Mouse (Mus musculus) MEL (cell line): ENCODE measurements around the gene Tmtc2. TPM values are rescaled to one million over a fixed set of nuclear protein-coding genes. Genes with fewer than 3 reads are reported as not detected.

ENCODE experiments used
- DNase-seq: peaks from one replicate; pipeline ENCODE4 v3.0.0; 2011; ENCODE audit warnings: low read depth, low spot score
- H3K27ac ChIP-seq: 2 replicates; pipeline ENCODE4 v1.5.1; 2012; ENCODE audit warnings: low read depth, mild to moderate bottlenecking, control low read depth, low read length, moderate library complexity; ENCODE audit not compliant: control insufficient read depth
- H3K27me3 ChIP-seq, 2 experiments: fragments of 150-350 bp in 1 of 2; sonication (generic) in 1 of 2; 2 replicates each; pipeline ENCODE4 v1.6.1; 2012; ENCODE audit warnings: low read length in 2 of 2, mild to moderate bottlenecking in 2 of 2, improper control_type of control experiment in 1 of 2, moderate library complexity in 1 of 2; ENCODE audit not compliant: insufficient read depth in 2 of 2, control insufficient read depth in 1 of 2
- H3K36me3 ChIP-seq, 2 experiments: 2 replicates each; pipeline ENCODE4 v1.6.1; 2012 to 2014; ENCODE audit warnings: low read length in 2 of 2, improper control_type of control experiment in 1 of 2, inconsistent platforms in 1 of 2, mild to moderate bottlenecking in 1 of 2; ENCODE audit not compliant: insufficient read depth in 2 of 2, control insufficient read depth in 1 of 2
- H3K4me1 ChIP-seq, 2 experiments: fragments of 150-350 bp in 1 of 2; sonication (generic) in 1 of 2; 2 replicates each; pipeline ENCODE4 v1.6.1; 2012; ENCODE audit warnings: low read length in 2 of 2, improper control_type of control experiment in 1 of 2, mild to moderate bottlenecking in 1 of 2; ENCODE audit not compliant: insufficient read depth in 2 of 2, control insufficient read depth in 1 of 2
- H3K4me3 ChIP-seq, 2 experiments: fragments of 150-350 bp in 1 of 2; sonication (generic) in 1 of 2; 2 replicates each; pipeline ENCODE4 v1.5.1; 2012; ENCODE audit warnings: low read depth in 2 of 2, low read length in 2 of 2, mild to moderate bottlenecking in 2 of 2, moderate library complexity in 2 of 2, control low read depth in 1 of 2, improper control_type of control experiment in 1 of 2; ENCODE audit not compliant: control insufficient read depth in 1 of 2, insufficient read depth in 1 of 2
- H3K79me2 ChIP-seq: 2 replicates; pipeline ENCODE4 v1.6.1; 2012; ENCODE audit warnings: mild to moderate bottlenecking, low read length, moderate library complexity; ENCODE audit not compliant: control insufficient read depth, poor library complexity, insufficient read depth
- H3K9ac ChIP-seq: 2 replicates; pipeline ENCODE4 v1.6.1; 2012; ENCODE audit warnings: low read depth, mild to moderate bottlenecking, control low read depth, low read length, moderate library complexity; ENCODE audit not compliant: control insufficient read depth, poor library complexity, severe bottlenecking
- H3K9me3 ChIP-seq: fragments of 150-350 bp; sonication (generic); replicated peaks from 2 replicates; pipeline ENCODE4 v1.6.1; 2012; ENCODE audit warnings: mild to moderate bottlenecking, low read length, improper control_type of control experiment, moderate library complexity; ENCODE audit not compliant: insufficient read depth
- BHLHE40 ChIP-seq: IDR thresholded peaks from 2 replicates; pipeline ENCODE4 v1.6.1; 2012; ENCODE audit warnings: low read depth, mild to moderate bottlenecking, inconsistent platforms, low read length, improper control_type of control experiment, borderline replicate concordance
- CTCF ChIP-seq, 3 experiments: IDR thresholded peaks in 2 of 3; conservative IDR thresholded peaks in 1 of 3; 2 replicates each; pipeline ENCODE4 v1.5.1; 2011 to 2012; ENCODE audit warnings: low read length in 3 of 3, low read depth in 2 of 3, mild to moderate bottlenecking in 2 of 3, improper control_type of control experiment in 1 of 3, inconsistent platforms in 1 of 3, mixed read lengths in 1 of 3, moderate library complexity in 1 of 3; ENCODE audit not compliant: control insufficient read depth in 1 of 3, insufficient read depth in 1 of 3, poor library complexity in 1 of 3, severe bottlenecking in 1 of 3
- EP300 ChIP-seq, 2 experiments: IDR thresholded peaks; 2 replicates each; pipeline ENCODE4 v1.6.1; 2011; ENCODE audit warnings: improper control_type of control experiment in 2 of 2, low read length in 2 of 2, low read depth in 1 of 2, mild to moderate bottlenecking in 1 of 2
- GABPA ChIP-seq: IDR thresholded peaks from 2 replicates; pipeline ENCODE4 v1.6.1; 2012; ENCODE audit warnings: low read depth, mild to moderate bottlenecking, inconsistent platforms, low read length, improper control_type of control experiment, moderate library complexity
- JUND ChIP-seq: IDR thresholded peaks from 2 replicates; pipeline ENCODE4 v1.6.1; 2011; ENCODE audit warnings: low read depth, mild to moderate bottlenecking, improper control_type of control experiment, low read length
- MEF2A ChIP-seq: IDR thresholded peaks from 2 replicates; pipeline ENCODE4 v1.6.1; 2014; ENCODE audit warnings: low read depth, mild to moderate bottlenecking, inconsistent platforms, low read length, improper control_type of control experiment; ENCODE audit not compliant: poor library complexity, insufficient replicate concordance, severe bottlenecking; ENCODE audit errors: extremely low read depth
- MYB ChIP-seq: IDR thresholded peaks from 2 replicates; pipeline ENCODE4 v1.6.1; 2011; ENCODE audit warnings: mild to moderate bottlenecking, low read depth, low read length, improper control_type of control experiment
- NELFE ChIP-seq: IDR thresholded peaks from 2 replicates; pipeline ENCODE4 v1.6.1; 2011; ENCODE audit warnings: low read depth, low read length, improper control_type of control experiment
- POLR2A ChIP-seq, 2 experiments: IDR thresholded peaks; 2 replicates each; pipeline ENCODE4 v1.6.1; 2011 to 2012; ENCODE audit warnings: low read length in 2 of 2, mild to moderate bottlenecking in 2 of 2, control low read depth in 1 of 2, improper control_type of control experiment in 1 of 2, low read depth in 1 of 2, moderate library complexity in 1 of 2; ENCODE audit not compliant: control insufficient read depth in 1 of 2, insufficient read depth in 1 of 2, poor library complexity in 1 of 2
- TBP ChIP-seq: IDR thresholded peaks from 2 replicates; pipeline ENCODE4 v1.8.0; 2011; ENCODE audit warnings: low read depth, low read length, improper control_type of control experiment
- USF2 ChIP-seq, 2 experiments: IDR thresholded peaks; 2 replicates each; pipeline ENCODE4 v1.6.1; 2011 to 2012; ENCODE audit warnings: improper control_type of control experiment in 2 of 2, low read length in 2 of 2, borderline replicate concordance in 1 of 2, inconsistent platforms in 1 of 2, low read depth in 1 of 2, mild to moderate bottlenecking in 1 of 2; ENCODE audit not compliant: insufficient read depth in 1 of 2
- ZC3H11A ChIP-seq: IDR thresholded peaks from 2 replicates; pipeline ENCODE4 v1.6.1; 2012; ENCODE audit warnings: low read depth, mild to moderate bottlenecking, inconsistent platforms, low read length, improper control_type of control experiment
- ZKSCAN1 ChIP-seq: IDR thresholded peaks from 2 replicates; pipeline ENCODE4 v1.6.1; 2012; ENCODE audit warnings: low read depth, mild to moderate bottlenecking, inconsistent platforms, low read length, improper control_type of control experiment, moderate library complexity
- polyA plus RNA-seq, 2 experiments: library from polyadenylated mRNA; stranded (reverse) in 1 of 2; unstranded in 1 of 2; fragments of >175 nt in 1 of 2; fragments of >200 nt in 1 of 2; gene quantifications; 2 replicates each; pipeline versions ENCODE4 v1.2.1 to v1.2.4; 2012; ENCODE audit warnings: low replicate concordance in 2 of 2, low read depth in 1 of 2; ENCODE audit not compliant: insufficient read length in 2 of 2, insufficient read depth in 1 of 2, missing spikeins in 1 of 2
- total RNA-seq: library from RNA; depleted of rRNA; stranded (reverse); fragments of 300-350 nt; gene quantifications from 2 replicates; pipeline ENCODE4 v1.2.3, GENCODE M21; 2012

Tmtc2 gene
- total and polyA plus RNA-seq, 3 experiments = not detected

DNA sequence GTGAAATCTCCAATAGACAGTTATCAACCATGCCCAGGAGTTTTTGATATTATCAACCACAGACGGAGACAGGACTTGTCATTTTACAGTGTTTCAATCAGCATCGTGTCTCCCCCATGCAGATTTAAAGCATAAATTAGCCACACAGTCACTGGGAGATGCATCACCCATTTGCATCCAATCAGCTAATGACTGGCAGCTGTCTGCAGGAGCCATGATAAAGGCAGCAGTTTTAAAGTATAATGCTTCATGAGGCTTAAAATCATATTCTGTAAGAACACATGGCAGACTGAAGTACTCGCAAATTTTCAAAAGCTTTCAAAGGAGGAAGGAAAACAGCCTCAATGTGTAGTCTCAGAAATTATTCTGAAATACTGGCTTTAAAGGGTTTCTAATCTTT is 209.8 kb downstream of the Tmtc2 start:
- Histone ChIP-seq H3K9ac (no peak overlapping the region), H3K4me3 (no peak overlapping the region), H3K36me3 (no peaks in the 10 kb centered on the region), H3K9me3 (no peaks in the 10 kb centered on the region), H3K4me1 (no peaks in the 10 kb centered on the region), H3K27me3 (no peaks in the 10 kb centered on the region), H3K79me2 (no peaks in the 10 kb centered on the region), H3K27ac (no peak overlapping the region)
- DNase-seq = no peak
- no peak for TF ChIP-seq MYB
- no peak for TF ChIP-seq NELFE
- no peak for TF ChIP-seq EP300 (IDR thresholded peaks at IDR 0.05; ENCODE audit: low read depth in 1 of 2, low read length in 2 of 2)
- no peak for TF ChIP-seq ZKSCAN1
- TF ChIP-seq JUND = no peak

DNA sequence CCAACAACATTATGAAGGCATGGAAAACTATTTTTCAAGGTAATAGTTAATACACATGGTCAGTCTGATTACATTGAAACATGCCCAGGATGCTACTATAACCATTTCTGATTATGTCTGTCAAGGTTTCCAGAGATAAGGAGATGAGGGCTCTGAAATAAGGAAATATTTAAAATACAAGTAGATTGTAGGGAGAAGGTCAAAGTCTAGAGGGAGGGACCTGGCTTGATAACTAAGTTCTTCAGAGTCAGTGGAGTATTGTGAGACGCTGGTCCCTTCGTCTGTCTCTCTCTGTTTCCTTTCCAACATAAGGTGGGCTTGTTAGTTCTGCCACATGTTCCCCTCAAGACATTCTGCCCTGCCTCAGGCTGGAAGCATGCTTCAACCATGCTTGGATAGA is 223.9 kb downstream of the Tmtc2 start:
- no peak for TF ChIP-seq POLR2A (IDR thresholded peaks at IDR 0.05; ENCODE audit: control insufficient read depth in 1 of 2, insufficient read depth in 1 of 2, low read depth in 1 of 2, low read length in 2 of 2, poor library complexity in 1 of 2)
- TF ChIP-seq TBP = no peak
- TF ChIP-seq ZC3H11A = no peak
- TF ChIP-seq, all 39 proteins: peak for 0

DNA sequence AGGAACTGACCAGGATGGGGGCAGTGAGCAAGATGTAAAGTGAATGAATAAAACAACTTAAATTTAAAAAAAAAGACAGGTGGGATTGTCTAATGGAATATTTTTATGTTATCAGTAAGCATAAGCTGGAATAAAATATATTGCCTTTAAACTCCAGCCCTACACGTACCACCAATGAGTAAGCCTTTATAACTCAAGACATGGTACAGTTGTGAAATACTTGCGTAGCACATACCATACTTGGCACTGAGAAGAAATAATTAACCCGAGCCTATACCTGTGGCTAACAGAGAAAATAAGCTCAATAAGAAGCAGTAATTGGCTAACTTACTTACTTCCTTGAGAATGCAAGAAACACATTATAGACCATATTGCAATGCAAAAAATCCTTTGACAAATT is 228.3 kb downstream of the Tmtc2 start:
- DNase-seq = no peak
- Histone ChIP-seq H3K4me3 (no peak overlapping the region), H3K9me3 (no peaks in the 10 kb centered on the region), H3K9ac (no peak overlapping the region), H3K27ac (no peak overlapping the region), H3K36me3 (no peaks in the 10 kb centered on the region), H3K79me2 (no peaks in the 10 kb centered on the region), H3K27me3 (no peaks in the 10 kb centered on the region), H3K4me1 (no peaks in the 10 kb centered on the region)
- TF ChIP-seq MEF2A = no peak
- no peak for TF ChIP-seq USF2 (IDR thresholded peaks at IDR 0.05; ENCODE audit: borderline replicate concordance in 1 of 2, insufficient read depth in 1 of 2, low read depth in 1 of 2, low read length in 2 of 2)
- no peak for TF ChIP-seq GABPA
- no peak for TF ChIP-seq MYB
- TF ChIP-seq BHLHE40 = no peak
- no peak for TF ChIP-seq CTCF (IDR thresholded peaks at IDR 0.05 in 2 of 3, conservative IDR thresholded peaks at IDR 0.05 in 1 of 3; ENCODE audit: control insufficient read depth in 1 of 3, insufficient read depth in 1 of 3, low read depth in 2 of 3, low read length in 3 of 3, poor library complexity in 1 of 3, severe bottlenecking in 1 of 3)
- TF ChIP-seq, all 39 proteins: peak for 0

More for the DNA sequence above, 223.9 kb downstream of the Tmtc2 start:
- Histone ChIP-seq H3K9ac (no peak overlapping the region), H3K4me1 (no peaks in the 10 kb centered on the region), H3K9me3 (no peaks in the 10 kb centered on the region), H3K36me3 (no peaks in the 10 kb centered on the region), H3K27me3 (no peaks in the 10 kb centered on the region), H3K79me2 (no peaks in the 10 kb centered on the region), H3K4me3 (no peak overlapping the region), H3K27ac (no peak overlapping the region)
- no peak for DNase-seq
